Mouse (Mus musculus) cerebellum, postnatal 36 days (tissue): ENCODE data around the gene Ptpn11.
"Not testable (repeated sequence)": the region's sequence is repeated elsewhere in the genome, so short reads cannot be mapped to it uniquely, and the experiment has no call there.

Source experiments
- DNase-seq, 2 experiments: peaks; one replicate each; pipeline ENCODE4 v3.0.0; 2021 to 2022; ENCODE audit warnings: mixed read lengths in 2 of 2

The Ptpn11 gene

GRCm38 (mm10) chr5:121212108-121212507, 20.9 kb upstream of the Ptpn11 start:
- DNase-seq: no peak

GRCm38 (mm10) chr5:121210601-121210924, 19.4 kb upstream of the Ptpn11 start:
- no peak for DNase-seq

- no peak for DNase-seq
These were observed 18.8 kb upstream of the Ptpn11 start for GRCm38 (mm10) chr5:121209755-121210600.

- DNase-seq: no peak
These were observed 15.8 kb upstream of the Ptpn11 start for GRCm38 (mm10) chr5:121206984-121207383.

GRCm38 (mm10) chr5:121206540-121206939, 15.3 kb upstream of the Ptpn11 start:
- no peak for DNase-seq

GRCm38 (mm10) chr5:121205537-121206130, 14.4 kb upstream of the Ptpn11 start:
- DNase-seq: not testable (repeated sequence)

- DNase-seq: peak; percentile 70 to 78
These were observed 13.2 kb upstream of the Ptpn11 start, which contains the start of gene Rpl6 for GRCm38 (mm10) chr5:121204132-121205089. Gene Rpl6, plus strand, starts transcription at chr5:121204481.

- no peak for DNase-seq
These were observed 11.3 kb upstream of the Ptpn11 start for GRCm38 (mm10) chr5:121202467-121202866.

- DNase-seq: no peak
These were observed 10.5 kb upstream of the Ptpn11 start for GRCm38 (mm10) chr5:121201739-121202138.

- no peak for DNase-seq
These were observed 7.2 kb upstream of the Ptpn11 start for GRCm38 (mm10) chr5:121198376-121198775.

- DNase-seq: no peak
These were observed 6.1 kb upstream of the Ptpn11 start for GRCm38 (mm10) chr5:121197337-121197736.

GRCm38 (mm10) chr5:121196764-121197163, 5.6 kb upstream of the Ptpn11 start:
- DNase-seq: no peak

- DNase-seq: no peak
These were observed 3.0 kb upstream of the Ptpn11 start for GRCm38 (mm10) chr5:121194173-121194572.

GRCm38 (mm10) chr5:121191584-121191906, 348 bp upstream of the Ptpn11 start:
- no peak for DNase-seq

- no peak for DNase-seq
These were observed 874 bp downstream of the Ptpn11 start for GRCm38 (mm10) chr5:121190210-121190835.

- DNase-seq: no peak
These were observed 2.0 kb downstream of the Ptpn11 start for GRCm38 (mm10) chr5:121189182-121189581.

- DNase-seq: no peak
These were observed 2.9 kb downstream of the Ptpn11 start for GRCm38 (mm10) chr5:121188265-121188664.

- peak in 1 of 2 experiments; percentile 35 for DNase-seq
These were observed 3.6 kb downstream of the Ptpn11 start for GRCm38 (mm10) chr5:121187580-121188001.

- DNase-seq: peak in 1 of 2 experiments; percentile 36
These were observed 6.1 kb downstream of the Ptpn11 start for GRCm38 (mm10) chr5:121184945-121185551.

- DNase-seq: no peak
These were observed 6.8 kb downstream of the Ptpn11 start for GRCm38 (mm10) chr5:121184375-121184774.

- DNase-seq: no peak
These were observed 7.9 kb downstream of the Ptpn11 start for GRCm38 (mm10) chr5:121183269-121183668.
